Mouse (Mus musculus) kidney, postnatal 10 days (tissue): ENCODE results near the gene Rab6a.

Source experiments
- DNase-seq: peaks from one replicate; pipeline ENCODE4 v3.0.0; 2021; ENCODE audit warnings: mixed read lengths

Gene Rab6a

DNA sequence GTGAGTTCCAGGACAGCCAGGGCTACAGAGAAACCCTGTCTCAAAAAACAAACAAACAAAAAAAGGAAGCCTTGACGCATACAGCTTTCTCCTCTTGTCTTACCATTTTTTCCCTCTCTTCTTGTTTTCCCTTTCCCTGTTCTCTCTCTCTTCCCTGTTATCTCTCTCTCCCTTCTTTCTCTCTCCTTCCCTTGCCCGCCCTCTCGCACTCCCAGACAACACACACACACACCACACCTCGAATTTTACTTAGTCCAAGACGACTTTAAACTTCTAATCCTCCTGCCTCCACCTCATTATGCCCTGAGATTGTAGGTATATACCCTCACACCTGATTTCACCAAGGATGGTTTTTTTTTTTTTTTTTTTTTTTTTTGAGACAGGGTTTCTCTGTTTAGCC lies 76.9 kb downstream of the Rab6a start:
- DNase-seq: no peak

- DNase-seq: peak; percentile 81
These were observed 77.3 kb downstream of the Rab6a start for GRCm38 (mm10) chr7:100684538-100684937.

GRCm38 (mm10) chr7:100685061-100686030 lies 78.1 kb downstream of the Rab6a start:
- peak; percentile 90 for DNase-seq

- no peak for DNase-seq
These were observed 81.3 kb downstream of the Rab6a start for GRCm38 (mm10) chr7:100688471-100688870.
